In the genomic region with DNA sequence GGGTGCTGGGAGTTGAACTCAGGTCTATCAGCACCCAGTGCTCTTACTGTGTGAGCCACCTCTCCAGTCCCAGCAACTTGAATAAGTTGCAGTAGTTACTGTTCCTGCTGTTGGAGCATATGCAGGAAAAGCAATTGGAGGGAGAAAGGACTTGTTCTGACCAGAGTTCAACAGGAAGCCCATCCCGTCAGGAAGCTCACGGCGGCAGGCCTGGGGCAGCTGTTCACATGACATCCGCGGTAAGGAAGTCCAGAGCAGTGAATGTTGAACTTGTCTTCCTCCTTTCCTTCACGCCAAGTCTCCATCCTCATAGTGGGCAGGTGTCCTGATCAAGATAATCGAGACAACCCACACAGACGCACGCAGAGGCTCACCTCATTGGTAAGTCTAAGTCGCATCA, we compare ENCODE assay signal across 15 mouse cellular contexts.
DNase-seq lines count a peak whose midpoint lies in the region; ATAC-seq and TF ChIP-seq lines count a peak whose summit lies in the region.
"Had no signal": no experiment of that assay in that cellular context is flagged by ENCODE, and none has a peak within 500 bp of the region (broad histone marks: within the 10 kb centered on the region; RNA-seq: fewer than 3 reads in every experiment).

No protein-coding gene starts in this region.

- peak; percentile 32 for DNase-seq in forebrain, embryonic 11.5 days (ENCODE audit: low spot score)
- no peak for DNase-seq in forebrain, postnatal 0 days
- DNase-seq in kidney, adult 9 months = peak; percentile 43
- DNase-seq in kidney, postnatal 25 days = peak; percentile 39 to 78
- DNase-seq in thymus, postnatal 14 days = no peak
- DNase-seq: cerebellum, postnatal 36 days; right cerebral cortex, postnatal 25 days had no signal

- H3K9ac ChIP-seq in forebrain, embryonic 11.5 days (ENCODE audit: low read length) = no peak overlapping the region
- H3K9ac ChIP-seq in forebrain, postnatal 0 days = no peak overlapping the region
- no peak overlapping the region for H3K9ac ChIP-seq in kidney, embryonic 14.5 days (ENCODE audit: low read depth, low read length)
- H3K9ac ChIP-seq in heart, embryonic 14.5 days (ENCODE audit: low read length) = no peak overlapping the region
- H3K9ac ChIP-seq: hindbrain, embryonic 13.5 days; limb, embryonic 12.5 days; midbrain, embryonic 15.5 days had no signal

- H3K36me3 ChIP-seq in forebrain, embryonic 11.5 days (ENCODE audit: control insufficient read depth, insufficient read depth, low read length) = no peaks in the 10 kb centered on the region
- H3K36me3 ChIP-seq in forebrain, postnatal 0 days (ENCODE audit: insufficient read depth) = no peaks in the 10 kb centered on the region
- H3K36me3 ChIP-seq in kidney, embryonic 14.5 days (ENCODE audit: control insufficient read depth, insufficient read depth, low read length) = no peaks in the 10 kb centered on the region
- no peaks in the 10 kb centered on the region for H3K36me3 ChIP-seq in heart, embryonic 14.5 days (ENCODE audit: control insufficient read depth, insufficient read depth, low read length)
- H3K36me3 ChIP-seq: forebrain, embryonic 10.5 days; G1E; hindbrain, embryonic 13.5 days; limb, embryonic 12.5 days; midbrain, embryonic 15.5 days had no signal

- 95% methylated on average over 10 of the region's 10 CpGs for WGBS in forebrain, embryonic 11.5 days
- WGBS in forebrain, postnatal 0 days = 93% methylated on average over 10 of the region's 10 CpGs
- 89% methylated on average over 10 of the region's 10 CpGs for WGBS in kidney, embryonic 14.5 days
- 75% methylated on average over 10 of the region's 10 CpGs for WGBS in heart, embryonic 14.5 days

- no peak overlapping the region for H3K27ac ChIP-seq in forebrain, embryonic 11.5 days (ENCODE audit: low read depth, low read length)
- no peak overlapping the region for H3K27ac ChIP-seq in forebrain, postnatal 0 days (ENCODE audit: low read depth, low read length)
- H3K27ac ChIP-seq in kidney, embryonic 14.5 days (ENCODE audit: low read depth, low read length) = no peak overlapping the region
- H3K27ac ChIP-seq in heart, embryonic 14.5 days (replicated peaks in 1 of 2; ENCODE audit: control insufficient read depth in 1 of 2, insufficient read depth in 1 of 2, low read depth in 2 of 2, low read length in 2 of 2) = 0 out of 4 replicates have a peak overlapping the region, but pooled peaks have one; percentile 37 to 44
- H3K27ac ChIP-seq: forebrain, embryonic 10.5 days; hindbrain, embryonic 13.5 days; limb, embryonic 12.5 days; midbrain, embryonic 15.5 days had no signal

- H3K9me3 ChIP-seq in forebrain, embryonic 11.5 days (ENCODE audit: control insufficient read depth, low read length) = no peaks in the 10 kb centered on the region
- no peaks in the 10 kb centered on the region for H3K9me3 ChIP-seq in forebrain, postnatal 0 days (ENCODE audit: low read length)
- no peaks in the 10 kb centered on the region for H3K9me3 ChIP-seq in kidney, embryonic 14.5 days (ENCODE audit: control insufficient read depth, low read length)
- H3K9me3 ChIP-seq in heart, embryonic 14.5 days (ENCODE audit: control insufficient read depth, low read length) = no peaks in the 10 kb centered on the region
- H3K9me3 ChIP-seq: forebrain, embryonic 10.5 days; G1E; hindbrain, embryonic 13.5 days; limb, embryonic 12.5 days; midbrain, embryonic 15.5 days had no signal

- peaks cover 16% of the 10 kb centered on the region; the same call in 1 of the 2 replicates for H3K4me1 ChIP-seq in forebrain, embryonic 11.5 days (replicated peaks; ENCODE audit: control insufficient read depth, insufficient read depth, low read length)
- peaks cover 13% of the 10 kb centered on the region for H3K4me1 ChIP-seq in forebrain, postnatal 0 days (ENCODE audit: insufficient read depth)
- H3K4me1 ChIP-seq in kidney, embryonic 14.5 days (ENCODE audit: control insufficient read depth, insufficient read depth, low read length) = peaks cover 14% of the 10 kb centered on the region
- peaks cover 12 to 15% of the 10 kb centered on the region in 2 experiments for H3K4me1 ChIP-seq in heart, embryonic 14.5 days (ENCODE audit: control insufficient read depth in 2 of 2, insufficient read depth in 2 of 2, low read length in 2 of 2)

- no peak overlapping the region for H3K4me3 ChIP-seq in forebrain, embryonic 11.5 days (ENCODE audit: low read depth, low read length)
- H3K4me3 ChIP-seq in forebrain, postnatal 0 days (ENCODE audit: low read depth, low read length) = no peak overlapping the region
- no peak overlapping the region for H3K4me3 ChIP-seq in kidney, embryonic 14.5 days (ENCODE audit: low read length)
- H3K4me3 ChIP-seq in heart, embryonic 14.5 days (ENCODE audit: control insufficient read depth in 1 of 2, insufficient read depth in 1 of 2, low read depth in 1 of 2, low read length in 2 of 2) = no peak overlapping the region
- H3K4me3 ChIP-seq: forebrain, embryonic 10.5 days; hindbrain, embryonic 13.5 days; limb, embryonic 12.5 days; midbrain, embryonic 15.5 days had no signal

- ATAC-seq in forebrain, embryonic 11.5 days (replicated peaks; ENCODE audit: low FRiP score) = no peak
- ATAC-seq in forebrain, postnatal 0 days = no peak
- no peak for ATAC-seq in kidney, embryonic 14.5 days (ENCODE audit: low FRiP score, low TSS enrichment)
- ATAC-seq in heart, embryonic 14.5 days (ENCODE audit: insufficient number of reproducible peaks, insufficient read depth, low FRiP score, low read depth) = no peak
- ATAC-seq: intestine, embryonic 16.5 days; midbrain, embryonic 15.5 days had no signal

- TF ChIP-seq CTCF in forebrain, postnatal 0 days (IDR thresholded peaks at IDR 0.05; ENCODE audit: low read depth) = no peak

- H3K4me2 ChIP-seq in forebrain, embryonic 11.5 days (ENCODE audit: low read depth, low read length, severe bottlenecking) = no peak overlapping the region
- no peak overlapping the region for H3K4me2 ChIP-seq in forebrain, postnatal 0 days (ENCODE audit: low read depth)
- H3K4me2 ChIP-seq in kidney, embryonic 14.5 days (replicated peaks; ENCODE audit: low read depth, low read length) = no peak overlapping the region
- H3K4me2 ChIP-seq in heart, embryonic 14.5 days (ENCODE audit: low read length) = no peak overlapping the region
- H3K4me2 ChIP-seq: hindbrain, embryonic 13.5 days; limb, embryonic 12.5 days; midbrain, embryonic 15.5 days had no signal

- H3K27me3 ChIP-seq in forebrain, embryonic 11.5 days (ENCODE audit: control insufficient read depth, insufficient read depth, low read length) = no peaks in the 10 kb centered on the region
- no peaks in the 10 kb centered on the region for H3K27me3 ChIP-seq in forebrain, postnatal 0 days (ENCODE audit: insufficient read depth, low read length)
- no peaks in the 10 kb centered on the region for H3K27me3 ChIP-seq in kidney, embryonic 14.5 days (ENCODE audit: control insufficient read depth, insufficient read depth, low read length)
- no peaks in the 10 kb centered on the region for H3K27me3 ChIP-seq in heart, embryonic 14.5 days (ENCODE audit: control insufficient read depth, insufficient read depth, low read length)
- H3K27me3 ChIP-seq: limb, embryonic 12.5 days; midbrain, embryonic 15.5 days had no signal

Comparison
In these comparisons a context has a peak if more than half of its experiments do, and no peak if none do; other contexts are left out.
1. DNase-seq: peak in forebrain, embryonic 11.5 days (single experiment), kidney, adult 9 months (single experiment) and kidney, postnatal 25 days (2 of 2); none in forebrain, postnatal 0 days (single experiment) and thymus, postnatal 14 days (single experiment).
2. H3K27ac ChIP-seq: peak in heart, embryonic 14.5 days (2 of 2); none in forebrain, embryonic 11.5 days (single experiment), forebrain, postnatal 0 days (single experiment) and kidney, embryonic 14.5 days (single experiment).